Mouse (Mus musculus) layer of hippocampus, adult 11-12 months (tissue): ENCODE measurements around the gene Ttc25.
"Not testable (repeated sequence)": the region's sequence is repeated elsewhere in the genome, so short reads cannot be mapped to it uniquely, and the experiment has no call there.

Experiments used
- DNase-seq: peaks from one replicate; pipeline ENCODE4 v3.0.0; 2022; ENCODE audit warnings: low spot score

The Ttc25 gene

GRCm38 (mm10) chr11:100570430-100571201 is 25.2 kb downstream of the Ttc25 start:
- peak; percentile 86 for DNase-seq

- DNase-seq, result peak; percentile 60
These were observed 25.8 kb downstream of the Ttc25 start for GRCm38 (mm10) chr11:100571202-100571567.

- no peak for DNase-seq
These were observed 28.8 kb downstream of the Ttc25 start for GRCm38 (mm10) chr11:100574188-100574587.

GRCm38 (mm10) chr11:100574708-100575483 is 29.5 kb downstream of the Ttc25 start, which contains the start of gene Cnp:
Gene Cnp, plus strand, starts transcription at chr11:100574904.
- DNase-seq, result peak; percentile 73

GRCm38 (mm10) chr11:100575484-100575855 is 30.1 kb downstream of the Ttc25 start:
- peak; percentile 82 for DNase-seq

GRCm38 (mm10) chr11:100576256-100576655 is 30.8 kb downstream of the Ttc25 start:
- DNase-seq, result no peak

- DNase-seq, result no peak
These were observed 32.6 kb downstream of the Ttc25 start for GRCm38 (mm10) chr11:100577852-100578599.

GRCm38 (mm10) chr11:100579116-100579799 is 33.9 kb downstream of the Ttc25 start:
- DNase-seq, result no peak

- no peak for DNase-seq
These were observed 34.9 kb downstream of the Ttc25 start for GRCm38 (mm10) chr11:100580275-100580674.

- DNase-seq, result peak; percentile 80
These were observed 36.3 kb downstream of the Ttc25 start for GRCm38 (mm10) chr11:100581756-100582155.

GRCm38 (mm10) chr11:100582413-100582812 is 37.0 kb downstream of the Ttc25 start:
- DNase-seq, result not testable (repeated sequence)

- no peak for DNase-seq
These were observed 37.4 kb downstream of the Ttc25 start for GRCm38 (mm10) chr11:100582836-100583235.

- no peak for DNase-seq
These were observed 39.2 kb downstream of the Ttc25 start for GRCm38 (mm10) chr11:100584561-100584961.

GRCm38 (mm10) chr11:100585148-100585547 is 39.7 kb downstream of the Ttc25 start:
- no peak for DNase-seq

GRCm38 (mm10) chr11:100588462-100588861 is 43.1 kb downstream of the Ttc25 start:
- no peak for DNase-seq

- no peak for DNase-seq
These were observed 47.1 kb downstream of the Ttc25 start for GRCm38 (mm10) chr11:100592346-100593046.

GRCm38 (mm10) chr11:100594608-100595007 is 49.2 kb downstream of the Ttc25 start:
- no peak for DNase-seq

- no peak for DNase-seq
These were observed 50.1 kb downstream of the Ttc25 start for GRCm38 (mm10) chr11:100595533-100595932.

GRCm38 (mm10) chr11:100598074-100598473 is 52.7 kb downstream of the Ttc25 start:
- no peak for DNase-seq

- DNase-seq, result no peak
These were observed 56.0 kb downstream of the Ttc25 start for GRCm38 (mm10) chr11:100601372-100601771.

GRCm38 (mm10) chr11:100603155-100603554 is 57.7 kb downstream of the Ttc25 start:
- DNase-seq, result no peak
